Mouse (Mus musculus): ENCODE measurements around the gene Phf2. TPM values are rescaled to one million over a fixed set of nuclear protein-coding genes. Genes with fewer than 3 reads are reported as not detected.
"Not testable (repeated sequence)": the region's sequence is repeated elsewhere in the genome, so short reads cannot be mapped to it uniquely, and the experiment has no call there.

Gene Phf2
- total and polyA plus RNA-seq, 2 experiments from 2014 or later: 5.1 to 26.0 TPM

- Histone ChIP-seq H3K9ac (replicated peaks; ENCODE audit: low read length, poor library complexity, severe bottlenecking) (no peak overlapping the region), H3K4me1 (ENCODE audit: insufficient read depth, low read length) (no peaks in the 10 kb centered on the region), H3K4me2 (ENCODE audit: low read depth, low read length, poor library complexity, severe bottlenecking) (no peak overlapping the region), H3K27me3 (ENCODE audit: insufficient read depth, low read length) (no peaks in the 10 kb centered on the region), H3K9me3 (ENCODE audit: low read length) (no peaks in the 10 kb centered on the region), H3K27ac (ENCODE audit: low read depth, low read length) (no peak overlapping the region), H3K4me3 (ENCODE audit: low read depth, low read length) (no peak overlapping the region), H3K36me3 (ENCODE audit: insufficient read depth, low read length) (peaks cover 46% of the 10 kb centered on the region)
- no peak for TF ChIP-seq CTCF (IDR thresholded peaks at IDR 0.05)
- WGBS: 61% methylated on average over 9 of the region's 9 CpGs
- no peak for ATAC-seq (ENCODE audit: low FRiP score)
- DNase-seq (ENCODE audit: low spot score): no peak
These were observed 59.9 kb downstream of the Phf2 start for GRCm38 (mm10) chr13:48810991-48811390.

- WGBS: 82% methylated on average over 7 of the region's 7 CpGs
- Histone ChIP-seq H3K27me3 (ENCODE audit: insufficient read depth, low read length) (no peaks in the 10 kb centered on the region), H3K4me1 (ENCODE audit: insufficient read depth, low read length) (no peaks in the 10 kb centered on the region), H3K27ac (ENCODE audit: low read depth, low read length) (no peak overlapping the region), H3K4me2 (ENCODE audit: low read depth, low read length, poor library complexity, severe bottlenecking) (no peak overlapping the region), H3K4me3 (ENCODE audit: low read depth, low read length) (no peak overlapping the region), H3K9ac (replicated peaks; ENCODE audit: low read length, poor library complexity, severe bottlenecking) (no peak overlapping the region), H3K36me3 (ENCODE audit: insufficient read depth, low read length) (peaks cover 45% of the 10 kb centered on the region), H3K9me3 (ENCODE audit: low read length) (no peaks in the 10 kb centered on the region)
- ATAC-seq (ENCODE audit: low FRiP score) (no peak), DNase-seq (ENCODE audit: low spot score) (no peak)
- TF ChIP-seq CTCF (IDR thresholded peaks at IDR 0.05): no peak
These were observed 60.6 kb downstream of the Phf2 start for GRCm38 (mm10) chr13:48810274-48810823.

DNA sequence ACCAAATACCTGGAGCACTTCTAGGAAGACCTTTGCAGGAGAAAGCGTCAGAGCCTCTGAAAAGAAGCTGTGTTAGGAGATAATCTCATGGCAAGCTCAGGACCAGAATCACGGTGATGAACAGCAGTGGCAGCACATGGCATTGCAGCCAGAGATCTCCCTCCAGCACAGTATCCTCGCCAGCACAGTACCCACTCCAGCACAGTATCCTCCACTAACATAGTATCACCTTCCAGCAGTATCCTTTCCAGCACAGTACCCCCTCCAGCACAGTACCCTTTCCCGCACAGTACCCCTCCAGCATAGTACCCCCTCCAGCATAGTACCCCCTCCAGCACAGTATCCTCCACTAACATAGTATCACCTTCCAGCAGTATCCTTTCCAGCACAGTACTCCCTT is 61.3 kb downstream of the Phf2 start:
- ATAC-seq (ENCODE audit: low FRiP score): 0 out of 2 replicates have a peak, but pooled peaks have one; percentile 8
- H3K4me1 ChIP-seq (ENCODE audit: insufficient read depth, low read length); H3K4me2 ChIP-seq (ENCODE audit: low read depth, low read length, poor library complexity, severe bottlenecking); H3K9ac ChIP-seq (replicated peaks; ENCODE audit: low read length, poor library complexity, severe bottlenecking); H3K27ac ChIP-seq (ENCODE audit: low read depth, low read length); DNase-seq (ENCODE audit: low spot score); H3K9me3 ChIP-seq (ENCODE audit: low read length); H3K27me3 ChIP-seq (ENCODE audit: insufficient read depth, low read length); H3K4me3 ChIP-seq (ENCODE audit: low read depth, low read length): not testable (repeated sequence)
- TF ChIP-seq CTCF (IDR thresholded peaks at IDR 0.05): peak; percentile 23
- peaks cover 44% of the 10 kb centered on the region for H3K36me3 ChIP-seq (ENCODE audit: insufficient read depth, low read length)
- 82% methylated on average over 4 of the region's 4 CpGs for WGBS

GRCm38 (mm10) chr13:48807481-48808031 is 63.4 kb downstream of the Phf2 start:
- Histone ChIP-seq H3K4me2 (ENCODE audit: low read depth, low read length, poor library complexity, severe bottlenecking) (no peak overlapping the region), H3K9me3 (ENCODE audit: low read length) (no peaks in the 10 kb centered on the region), H3K4me1 (ENCODE audit: insufficient read depth, low read length) (no peaks in the 10 kb centered on the region), H3K9ac (replicated peaks; ENCODE audit: low read length, poor library complexity, severe bottlenecking) (no peak overlapping the region), H3K27ac (ENCODE audit: low read depth, low read length) (no peak overlapping the region), H3K36me3 (ENCODE audit: insufficient read depth, low read length) (peaks cover 39% of the 10 kb centered on the region), H3K27me3 (ENCODE audit: insufficient read depth, low read length) (no peaks in the 10 kb centered on the region), H3K4me3 (ENCODE audit: low read depth, low read length) (no peak overlapping the region)
- peak; percentile 84 for TF ChIP-seq CTCF (IDR thresholded peaks at IDR 0.05)
- 71% methylated on average over 5 of the region's 5 CpGs for WGBS
- ATAC-seq (ENCODE audit: low FRiP score) (no peak), DNase-seq (ENCODE audit: low spot score) (peak; percentile 64)

DNA sequence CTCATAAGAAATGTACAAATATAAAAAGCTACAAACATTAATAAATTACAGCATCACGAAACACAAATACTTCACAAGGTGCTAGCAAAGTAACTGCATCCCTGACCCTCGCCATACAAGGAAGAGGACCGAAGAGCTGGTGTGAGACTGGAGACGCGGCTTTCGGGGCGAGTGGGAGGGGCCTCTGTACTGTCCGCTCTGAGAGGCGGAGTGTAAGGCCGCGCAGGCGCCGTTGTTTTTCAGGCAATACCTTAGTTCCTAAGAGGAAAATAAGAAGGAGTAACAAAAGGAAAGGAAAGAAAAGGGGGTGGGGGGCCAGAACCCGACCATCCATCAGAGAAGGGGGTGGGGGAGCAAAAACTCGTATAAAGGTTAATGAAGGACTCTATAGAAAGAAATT is 68.7 kb downstream of the Phf2 start:
- Histone ChIP-seq H3K4me3 (ENCODE audit: low read depth, low read length) (no peak overlapping the region), H3K36me3 (ENCODE audit: insufficient read depth, low read length) (peaks cover 25% of the 10 kb centered on the region), H3K27ac (ENCODE audit: low read depth, low read length) (no peak overlapping the region), H3K4me2 (ENCODE audit: low read depth, low read length, poor library complexity, severe bottlenecking) (no peak overlapping the region), H3K4me1 (ENCODE audit: insufficient read depth, low read length) (no peaks in the 10 kb centered on the region), H3K9ac (replicated peaks; ENCODE audit: low read length, poor library complexity, severe bottlenecking) (no peak overlapping the region), H3K9me3 (ENCODE audit: low read length) (no peaks in the 10 kb centered on the region), H3K27me3 (ENCODE audit: insufficient read depth, low read length) (no peaks in the 10 kb centered on the region)
- TF ChIP-seq CTCF (IDR thresholded peaks at IDR 0.05): no peak
- WGBS: 57% methylated on average over 15 of the region's 15 CpGs
- no peak for DNase-seq (ENCODE audit: low spot score)
- no peak for ATAC-seq (ENCODE audit: low FRiP score)

DNA sequence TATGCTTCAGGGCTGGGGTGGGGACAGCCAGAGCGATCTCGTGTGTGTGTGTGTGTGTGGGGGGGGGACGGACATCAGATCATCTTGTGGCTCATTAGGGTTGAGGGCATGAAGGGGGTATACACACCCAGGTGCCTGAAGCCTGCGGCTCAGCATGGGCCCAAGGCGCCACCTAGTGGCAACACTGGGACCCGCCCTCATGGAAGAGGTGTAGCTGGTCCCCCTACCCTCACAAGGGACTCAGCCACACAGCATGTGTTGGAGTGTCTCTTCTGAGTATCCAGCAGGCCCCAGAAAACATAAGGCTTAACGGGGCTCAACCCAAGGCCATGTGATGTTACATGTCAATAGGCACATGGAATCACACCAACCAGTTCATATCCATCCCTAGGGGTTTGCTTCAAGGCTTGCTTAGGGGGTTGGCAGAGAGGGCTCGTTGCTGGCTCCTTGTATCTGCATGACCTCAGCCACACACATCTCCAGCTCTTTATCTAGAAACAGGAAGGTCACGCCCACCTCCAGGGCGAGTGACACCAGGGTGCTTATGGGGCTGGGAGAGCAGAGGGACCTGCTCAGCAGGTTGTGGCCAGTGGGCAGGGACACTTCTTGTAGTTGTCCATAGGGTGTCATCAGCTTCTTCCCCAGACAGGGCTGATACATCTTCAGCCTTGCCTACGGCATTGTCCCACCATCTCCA is 69.9 kb downstream of the Phf2 start:
- H3K36me3 ChIP-seq (ENCODE audit: insufficient read depth, low read length): peaks cover 25% of the 10 kb centered on the region

More for the DNA sequence above, 69.9 kb downstream of the Phf2 start:
- Histone ChIP-seq H3K4me3 (ENCODE audit: low read depth, low read length) (no peak overlapping the region), H3K4me2 (ENCODE audit: low read depth, low read length, poor library complexity, severe bottlenecking) (no peak overlapping the region), H3K9ac (replicated peaks; ENCODE audit: low read length, poor library complexity, severe bottlenecking) (no peak overlapping the region), H3K9me3 (ENCODE audit: low read length) (no peaks in the 10 kb centered on the region), H3K27me3 (ENCODE audit: insufficient read depth, low read length) (no peaks in the 10 kb centered on the region), H3K27ac (ENCODE audit: low read depth, low read length) (no peak overlapping the region), H3K4me1 (ENCODE audit: insufficient read depth, low read length) (no peaks in the 10 kb centered on the region)
- peak; percentile 89 for TF ChIP-seq CTCF (IDR thresholded peaks at IDR 0.05)
- peak; percentile 68 for DNase-seq (ENCODE audit: low spot score)
- ATAC-seq (ENCODE audit: low FRiP score): peak; percentile 48
- WGBS: 39% methylated on average over 11 of the region's 11 CpGs

Measured in midbrain, postnatal 0 days (tissue).